Mouse (Mus musculus): ENCODE data around the gene Mpp3.

DNA sequence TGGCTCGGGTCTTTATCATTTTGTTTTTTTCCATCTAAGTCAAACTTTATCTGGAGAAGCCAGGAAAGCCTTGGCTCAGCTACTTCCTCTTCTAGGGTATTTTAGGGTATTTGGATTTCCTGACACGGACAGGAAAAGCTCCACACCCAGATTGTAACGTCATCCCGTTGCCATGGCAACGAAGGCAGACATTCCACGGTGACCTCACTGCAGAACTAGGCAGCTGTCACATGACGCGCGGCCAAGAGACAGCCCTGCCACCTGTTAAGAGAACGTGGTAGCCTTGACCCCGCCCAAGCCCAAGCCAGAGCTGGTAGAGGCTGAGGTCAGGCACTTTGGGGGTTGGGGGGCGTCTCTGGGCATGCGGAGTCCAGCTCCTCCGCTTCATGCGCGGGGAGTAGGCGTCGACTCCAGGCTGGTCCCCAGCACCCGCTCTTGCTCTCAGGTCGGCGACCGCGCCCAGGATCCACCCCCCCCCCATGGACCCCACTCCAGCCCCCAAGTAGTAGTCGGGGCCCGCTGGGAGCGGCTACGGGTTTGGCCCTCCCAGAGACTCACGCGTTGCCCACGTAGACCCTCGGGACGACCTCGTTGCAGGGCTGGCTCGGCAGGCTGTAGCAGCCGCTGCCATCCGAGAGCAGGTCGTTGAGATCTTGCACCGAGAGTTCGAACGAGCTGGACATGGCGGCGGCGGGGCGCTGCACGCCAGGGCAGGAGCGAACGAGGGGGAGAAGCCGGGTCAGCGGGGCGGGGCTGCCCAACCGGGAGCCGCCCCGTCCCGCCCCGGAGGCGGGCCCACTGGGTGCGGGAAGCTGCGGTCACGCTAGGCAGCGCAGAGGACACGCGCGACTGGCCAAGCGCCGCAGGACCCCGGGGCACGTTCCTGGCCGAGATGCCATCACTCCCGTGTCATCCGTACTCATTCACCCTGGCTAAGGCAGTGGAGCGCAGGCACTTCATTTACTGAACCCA, 43.9 kb downstream of the Mpp3 start, which contains the start of gene Cfap97d1:
- TF ChIP-seq CTCF (conservative IDR thresholded peaks at IDR 0.05 in 1 of 2, IDR thresholded peaks at IDR 0.05 in 1 of 2; ENCODE audit: low read depth in 2 of 2, low read length in 2 of 2) (0 out of 4 replicates have a peak, but pooled peaks of 1 of the 2 experiments have one; percentile 13), TCF12 (IDR thresholded peaks at IDR 0.05; ENCODE audit: low read depth, low read length) (peak; percentile 71), USF2 (conservative IDR thresholded peaks at IDR 0.05; ENCODE audit: low read depth, low read length) (peak; percentile 89), POLR2A (IDR thresholded peaks at IDR 0.05; ENCODE audit: low read depth, low read length) (peak; percentile 72), RCOR1 (conservative IDR thresholded peaks at IDR 0.05; ENCODE audit: low read depth, low read length) (no peak; the same call in 1 of the 2 replicates), EP300 (IDR thresholded peaks at IDR 0.05; ENCODE audit: low read length) (0 out of 2 replicates have a peak, but pooled peaks have one; percentile 36), MAFK (IDR thresholded peaks at IDR 0.05; ENCODE audit: insufficient replicate concordance, low read length) (no peak)

Measured in CH12.LX (cell line).